Mouse (Mus musculus): ENCODE results near the gene Cd3e. TPM values are rescaled to one million over a fixed set of nuclear protein-coding genes. Genes with fewer than 3 reads are reported as not detected.

The Cd3e gene
- polyA plus RNA-seq, 1 experiment from 2014 or later = not detected

GRCm38 (mm10) chr9:45032261-45032660, 22.8 kb upstream of the Cd3e start:
- Histone ChIP-seq H3K27me3 (ENCODE audit: control insufficient read depth, insufficient read depth, low read length) (no peaks in the 10 kb centered on the region), H3K4me3 (ENCODE audit: low read depth, low read length) (no peak overlapping the region), H3K9ac (replicated peaks; ENCODE audit: low read length) (no peak overlapping the region), H3K4me2 (ENCODE audit: low read depth, low read length) (no peak overlapping the region), H3K9me3 (replicated peaks; ENCODE audit: control insufficient read depth, low read length) (no peaks in the 10 kb centered on the region), H3K4me1 (ENCODE audit: control insufficient read depth, insufficient read depth, low read length) (no peaks in the 10 kb centered on the region), H3K36me3 (replicated peaks; ENCODE audit: control insufficient read depth, insufficient read depth, low read depth, low read length) (no peaks in the 10 kb centered on the region), H3K27ac (replicated peaks; ENCODE audit: low read depth, low read length) (no peak overlapping the region)
- WGBS = 76% methylated on average over 2 of the region's 2 CpGs
- ATAC-seq (replicated peaks; ENCODE audit: insufficient number of reproducible peaks, low FRiP score, low TSS enrichment, low read depth) = no peak
- DNase-seq (ENCODE audit: low spot score) = no peak

- H3K27me3 ChIP-seq (ENCODE audit: control insufficient read depth, insufficient read depth, low read length) = no peaks in the 10 kb centered on the region
- ATAC-seq (replicated peaks; ENCODE audit: insufficient number of reproducible peaks, low FRiP score, low TSS enrichment, low read depth) = no peak
- H3K27ac ChIP-seq (replicated peaks; ENCODE audit: low read depth, low read length) = no peak overlapping the region
- H3K4me3 ChIP-seq (ENCODE audit: low read depth, low read length) = no peak overlapping the region
- no peak for DNase-seq (ENCODE audit: low spot score)
- no peak overlapping the region for H3K4me2 ChIP-seq (ENCODE audit: low read depth, low read length)
- 70% methylated on average over 6 of the region's 6 CpGs for WGBS
- H3K9ac ChIP-seq (replicated peaks; ENCODE audit: low read length) = no peak overlapping the region
- H3K4me1 ChIP-seq (ENCODE audit: control insufficient read depth, insufficient read depth, low read length) = no peaks in the 10 kb centered on the region
- no peaks in the 10 kb centered on the region for H3K36me3 ChIP-seq (replicated peaks; ENCODE audit: control insufficient read depth, insufficient read depth, low read depth, low read length)
- no peaks in the 10 kb centered on the region for H3K9me3 ChIP-seq (replicated peaks; ENCODE audit: control insufficient read depth, low read length)
Observed at GRCm38 (mm10) chr9:45030341-45030740, 20.9 kb upstream of the Cd3e start.

GRCm38 (mm10) chr9:45027376-45027775, 17.9 kb upstream of the Cd3e start:
- no peaks in the 10 kb centered on the region for H3K27me3 ChIP-seq (ENCODE audit: control insufficient read depth, insufficient read depth, low read length)
- ATAC-seq (replicated peaks; ENCODE audit: insufficient number of reproducible peaks, low FRiP score, low TSS enrichment, low read depth) = no peak
- H3K27ac ChIP-seq (replicated peaks; ENCODE audit: low read depth, low read length) = no peak overlapping the region
- H3K9me3 ChIP-seq (replicated peaks; ENCODE audit: control insufficient read depth, low read length) = no peaks in the 10 kb centered on the region
- H3K9ac ChIP-seq (replicated peaks; ENCODE audit: low read length) = no peak overlapping the region
- whole genome bisulfite sequencing = 73% methylated on average over 8 of the region's 8 CpGs
- H3K4me3 ChIP-seq (ENCODE audit: low read depth, low read length) = no peak overlapping the region
- H3K36me3 ChIP-seq (replicated peaks; ENCODE audit: control insufficient read depth, insufficient read depth, low read depth, low read length) = no peaks in the 10 kb centered on the region
- DNase-seq (ENCODE audit: low spot score) = no peak
- no peak overlapping the region for H3K4me2 ChIP-seq (ENCODE audit: low read depth, low read length)
- no peaks in the 10 kb centered on the region for H3K4me1 ChIP-seq (ENCODE audit: control insufficient read depth, insufficient read depth, low read length)

GRCm38 (mm10) chr9:45024187-45024586, 14.8 kb upstream of the Cd3e start:
- H3K4me1 ChIP-seq (ENCODE audit: control insufficient read depth, insufficient read depth, low read length) = no peaks in the 10 kb centered on the region
- no peaks in the 10 kb centered on the region for H3K27me3 ChIP-seq (ENCODE audit: control insufficient read depth, insufficient read depth, low read length)
- H3K27ac ChIP-seq (replicated peaks; ENCODE audit: low read depth, low read length) = no peak overlapping the region
- no peak overlapping the region for H3K4me3 ChIP-seq (ENCODE audit: low read depth, low read length)
- H3K36me3 ChIP-seq (replicated peaks; ENCODE audit: control insufficient read depth, insufficient read depth, low read depth, low read length) = no peaks in the 10 kb centered on the region
- ATAC-seq (replicated peaks; ENCODE audit: insufficient number of reproducible peaks, low FRiP score, low TSS enrichment, low read depth) (no peak), DNase-seq (ENCODE audit: low spot score) (no peak)
- H3K9me3 ChIP-seq (replicated peaks; ENCODE audit: control insufficient read depth, low read length) = no peaks in the 10 kb centered on the region
- no peak overlapping the region for H3K4me2 ChIP-seq (ENCODE audit: low read depth, low read length)
- H3K9ac ChIP-seq (replicated peaks; ENCODE audit: low read length) = no peak overlapping the region
- 74% methylated on average over 2 of the region's 2 CpGs for WGBS

- H3K9ac ChIP-seq (replicated peaks; ENCODE audit: low read length) = no peak overlapping the region
- ATAC-seq (replicated peaks; ENCODE audit: insufficient number of reproducible peaks, low FRiP score, low TSS enrichment, low read depth) (no peak), DNase-seq (ENCODE audit: low spot score) (no peak)
- no peaks in the 10 kb centered on the region for H3K9me3 ChIP-seq (replicated peaks; ENCODE audit: control insufficient read depth, low read length)
- no peaks in the 10 kb centered on the region for H3K36me3 ChIP-seq (replicated peaks; ENCODE audit: control insufficient read depth, insufficient read depth, low read depth, low read length)
- no peak overlapping the region for H3K4me3 ChIP-seq (ENCODE audit: low read depth, low read length)
- no peaks in the 10 kb centered on the region for H3K27me3 ChIP-seq (ENCODE audit: control insufficient read depth, insufficient read depth, low read length)
- H3K4me1 ChIP-seq (ENCODE audit: control insufficient read depth, insufficient read depth, low read length) = no peaks in the 10 kb centered on the region
- 61% methylated on average over 3 of the region's 3 CpGs for WGBS
- no peak overlapping the region for H3K27ac ChIP-seq (replicated peaks; ENCODE audit: low read depth, low read length)
- H3K4me2 ChIP-seq (ENCODE audit: low read depth, low read length) = no peak overlapping the region
Observed at GRCm38 (mm10) chr9:45023638-45024037, 14.2 kb upstream of the Cd3e start.

- Histone ChIP-seq H3K27me3 (ENCODE audit: control insufficient read depth, insufficient read depth, low read length) (no peaks in the 10 kb centered on the region), H3K27ac (replicated peaks; ENCODE audit: low read depth, low read length) (no peak overlapping the region), H3K4me2 (ENCODE audit: low read depth, low read length) (no peak overlapping the region), H3K4me1 (ENCODE audit: control insufficient read depth, insufficient read depth, low read length) (no peaks in the 10 kb centered on the region), H3K36me3 (replicated peaks; ENCODE audit: control insufficient read depth, insufficient read depth, low read depth, low read length) (no peaks in the 10 kb centered on the region), H3K4me3 (ENCODE audit: low read depth, low read length) (no peak overlapping the region), H3K9me3 (replicated peaks; ENCODE audit: control insufficient read depth, low read length) (no peaks in the 10 kb centered on the region), H3K9ac (replicated peaks; ENCODE audit: low read length) (no peak overlapping the region)
- DNase-seq (ENCODE audit: low spot score) (peak; percentile 86), ATAC-seq (replicated peaks; ENCODE audit: insufficient number of reproducible peaks, low FRiP score, low TSS enrichment, low read depth) (no peak)
- 9% methylated on average over 3 of the region's 3 CpGs for WGBS
Observed at GRCm38 (mm10) chr9:45022800-45023199, 13.4 kb upstream of the Cd3e start.

GRCm38 (mm10) chr9:45018031-45018430, 8.6 kb upstream of the Cd3e start:
- DNase-seq (ENCODE audit: low spot score) (no peak), ATAC-seq (replicated peaks; ENCODE audit: insufficient number of reproducible peaks, low FRiP score, low TSS enrichment, low read depth) (no peak)
- H3K27ac ChIP-seq (replicated peaks; ENCODE audit: low read depth, low read length) = no peak overlapping the region
- no peak overlapping the region for H3K4me2 ChIP-seq (ENCODE audit: low read depth, low read length)
- no peak overlapping the region for H3K9ac ChIP-seq (replicated peaks; ENCODE audit: low read length)
- H3K27me3 ChIP-seq (ENCODE audit: control insufficient read depth, insufficient read depth, low read length) = no peaks in the 10 kb centered on the region
- H3K4me1 ChIP-seq (ENCODE audit: control insufficient read depth, insufficient read depth, low read length) = no peaks in the 10 kb centered on the region
- 90% methylated on average over 11 of the region's 11 CpGs for WGBS
- H3K4me3 ChIP-seq (ENCODE audit: low read depth, low read length) = no peak overlapping the region
- H3K9me3 ChIP-seq (replicated peaks; ENCODE audit: control insufficient read depth, low read length) = no peaks in the 10 kb centered on the region
- H3K36me3 ChIP-seq (replicated peaks; ENCODE audit: control insufficient read depth, insufficient read depth, low read depth, low read length) = no peaks in the 10 kb centered on the region

GRCm38 (mm10) chr9:45015841-45016240, 6.4 kb upstream of the Cd3e start:
- DNase-seq (ENCODE audit: low spot score) (no peak), ATAC-seq (replicated peaks; ENCODE audit: insufficient number of reproducible peaks, low FRiP score, low TSS enrichment, low read depth) (no peak)
- no peak overlapping the region for H3K4me3 ChIP-seq (ENCODE audit: low read depth, low read length)
- H3K4me1 ChIP-seq (ENCODE audit: control insufficient read depth, insufficient read depth, low read length) = no peaks in the 10 kb centered on the region
- no peak overlapping the region for H3K9ac ChIP-seq (replicated peaks; ENCODE audit: low read length)
- H3K4me2 ChIP-seq (ENCODE audit: low read depth, low read length) = no peak overlapping the region
- no peaks in the 10 kb centered on the region for H3K36me3 ChIP-seq (replicated peaks; ENCODE audit: control insufficient read depth, insufficient read depth, low read depth, low read length)
- 62% methylated on average over 3 of the region's 3 CpGs for WGBS
- H3K9me3 ChIP-seq (replicated peaks; ENCODE audit: control insufficient read depth, low read length) = no peaks in the 10 kb centered on the region
- H3K27ac ChIP-seq (replicated peaks; ENCODE audit: low read depth, low read length) = no peak overlapping the region
- no peaks in the 10 kb centered on the region for H3K27me3 ChIP-seq (ENCODE audit: control insufficient read depth, insufficient read depth, low read length)
